Mouse (Mus musculus) brain, embryonic 14.5 days (tissue): ENCODE data around the gene March10.

Experiments used
- CTCF ChIP-seq: fragments of 200-500 bp; IDR thresholded peaks from 2 replicates; pipeline ENCODE4 v1.5.1; 2012; ENCODE audit warnings: inconsistent platforms, mild to moderate bottlenecking, moderate library complexity, borderline replicate concordance; ENCODE audit not compliant: insufficient read depth, insufficient read length; ENCODE audit errors: extremely low read depth
- POLR2A ChIP-seq: fragments of 200-500 bp; IDR thresholded peaks from 2 replicates; pipeline ENCODE4 v1.6.1; 2012; ENCODE audit warnings: mild to moderate bottlenecking, inconsistent platforms, borderline replicate concordance; ENCODE audit not compliant: poor library complexity, insufficient read depth, insufficient read length, severe bottlenecking; ENCODE audit errors: extremely low read depth

DNA sequence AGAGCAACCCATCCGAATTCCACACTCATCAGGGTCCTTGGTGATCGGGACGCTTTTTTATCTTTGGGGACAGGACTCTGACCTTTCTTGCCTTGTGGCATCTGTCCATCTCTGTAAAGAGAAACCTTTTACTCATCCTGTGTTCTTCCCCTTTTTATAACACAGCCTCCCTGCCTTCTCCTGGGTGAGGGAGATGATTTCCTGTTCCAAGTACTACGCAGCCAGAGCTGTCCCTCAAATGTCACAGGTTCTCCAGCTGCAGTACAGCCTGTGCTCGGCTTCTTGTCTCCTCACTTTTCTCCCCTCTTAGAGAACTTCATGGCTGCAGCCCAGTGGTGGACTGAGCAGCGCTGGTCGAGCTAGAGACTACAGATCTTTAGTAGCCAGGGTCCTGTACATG lies 40.1 kb upstream of the March10 start:
- TF ChIP-seq CTCF (no peak), POLR2A (no peak)
